Mouse (Mus musculus): ENCODE measurements around the gene Aldh3b2.
"Not testable (repeated sequence)": the region's sequence is repeated elsewhere in the genome, so short reads cannot be mapped to it uniquely, and the experiment has no call there.

Gene Aldh3b2

GRCm38 (mm10) chr19:3948546-3948945, 23.6 kb upstream of the Aldh3b2 start:
- DNase-seq: no peak

- DNase-seq: no peak
Observed at GRCm38 (mm10) chr19:3950331-3950730, 21.8 kb upstream of the Aldh3b2 start.

GRCm38 (mm10) chr19:3951461-3951860, 20.7 kb upstream of the Aldh3b2 start:
- no peak for DNase-seq

DNA sequence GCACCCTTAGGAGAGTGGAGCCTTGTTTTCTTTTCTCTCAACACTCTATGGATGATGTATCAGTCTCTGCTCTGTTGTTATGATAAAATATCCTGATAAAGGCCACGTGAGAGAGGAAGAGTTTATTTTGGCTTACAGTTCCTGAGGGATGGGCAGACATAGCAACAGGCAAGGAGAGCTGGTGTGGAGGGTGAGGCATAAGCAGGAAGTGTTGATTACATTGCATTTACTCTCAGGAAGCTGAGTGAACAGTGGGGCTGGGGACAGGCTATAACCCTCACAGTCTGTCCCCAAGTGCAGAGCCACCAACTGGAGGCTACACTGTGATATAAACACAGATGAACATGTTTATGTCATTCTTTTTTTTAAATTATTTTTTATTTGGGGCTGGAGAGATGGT, 20.0 kb upstream of the Aldh3b2 start:
- no peak for DNase-seq

DNA sequence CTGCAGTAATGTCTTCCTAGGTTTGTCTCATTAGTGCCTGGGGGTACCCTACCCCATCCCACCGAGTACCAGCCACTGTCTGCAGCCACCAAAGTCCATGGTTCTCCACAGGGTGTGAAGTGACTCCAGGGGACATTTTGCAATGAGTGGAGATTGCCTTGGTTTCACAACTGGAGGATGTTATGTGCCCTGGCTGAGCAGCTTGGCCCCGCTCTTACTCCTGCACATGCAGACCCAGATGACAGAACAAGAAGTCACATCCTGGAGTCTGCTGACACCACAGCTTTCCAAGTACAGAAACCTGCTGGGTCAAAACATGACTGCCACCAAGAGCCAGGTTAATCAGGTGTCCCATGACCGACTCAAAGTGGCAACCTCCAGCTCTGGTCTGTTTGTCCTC, 17.1 kb upstream of the Aldh3b2 start:
- DNase-seq: no peak

DNA sequence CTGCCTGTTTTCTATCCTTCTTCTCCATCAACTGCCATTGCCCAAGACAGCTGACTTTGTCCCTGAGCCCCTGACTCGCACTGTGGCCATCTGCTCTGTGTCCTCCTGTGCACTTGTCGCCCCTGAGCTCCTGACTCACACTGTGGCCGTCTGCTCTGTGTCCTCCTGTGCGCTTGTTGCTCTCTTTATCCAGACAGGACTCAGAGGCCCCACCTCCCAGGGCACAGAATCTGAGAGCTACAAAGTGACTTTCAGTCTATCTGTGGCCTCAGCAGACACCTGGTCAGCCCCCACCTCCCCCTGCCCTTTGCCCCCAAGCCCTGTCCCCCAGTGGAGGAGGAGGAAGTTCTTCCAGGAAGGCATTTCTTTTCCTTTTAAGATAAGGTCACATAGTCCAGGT, 16.3 kb upstream of the Aldh3b2 start:
- no peak for DNase-seq

DNA sequence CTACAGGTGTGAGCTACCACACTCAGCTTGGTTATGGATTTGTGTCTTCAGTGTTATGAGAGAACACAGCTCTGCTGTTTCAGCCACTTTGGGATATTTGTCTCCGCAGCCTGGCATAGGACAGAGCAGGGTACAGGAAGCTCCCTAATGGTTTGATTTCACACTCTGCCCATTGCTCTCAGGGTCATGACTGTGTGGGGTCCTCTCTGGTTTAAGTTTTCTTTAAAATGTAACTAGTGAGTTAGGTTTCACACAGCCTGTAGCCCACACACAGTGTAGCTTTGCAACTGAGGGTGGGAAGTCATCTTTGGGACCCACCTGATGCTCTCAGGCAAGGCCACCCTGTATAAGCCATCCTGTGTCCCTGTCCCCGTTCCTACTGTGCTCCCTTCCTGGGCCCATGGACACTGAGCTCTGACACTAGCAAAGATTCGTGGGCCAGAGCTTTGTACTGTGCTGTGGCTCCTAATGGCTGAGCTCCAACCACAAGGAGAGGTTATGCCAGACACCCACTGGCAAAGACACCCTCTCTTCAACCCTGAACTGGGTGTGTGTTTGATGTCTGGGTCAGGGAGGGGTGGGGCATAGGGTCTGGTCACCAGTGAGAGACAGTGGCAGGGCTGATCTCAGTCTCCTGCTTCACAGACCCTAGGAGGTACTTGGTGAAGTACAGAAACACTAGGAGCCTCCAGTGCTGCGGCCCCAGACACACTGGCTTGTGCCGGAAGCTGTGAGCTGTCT, 14.7 kb upstream of the Aldh3b2 start:
- DNase-seq: not testable (repeated sequence)

GRCm38 (mm10) chr19:3958470-3958869, 13.7 kb upstream of the Aldh3b2 start, which contains the start of gene Aldh3b3:
TSS of gene Aldh3b3 (plus strand) at chr19:3958645.
- no peak for DNase-seq

- no peak for DNase-seq
Observed at GRCm38 (mm10) chr19:3959030-3959429, 13.1 kb upstream of the Aldh3b2 start.

DNA sequence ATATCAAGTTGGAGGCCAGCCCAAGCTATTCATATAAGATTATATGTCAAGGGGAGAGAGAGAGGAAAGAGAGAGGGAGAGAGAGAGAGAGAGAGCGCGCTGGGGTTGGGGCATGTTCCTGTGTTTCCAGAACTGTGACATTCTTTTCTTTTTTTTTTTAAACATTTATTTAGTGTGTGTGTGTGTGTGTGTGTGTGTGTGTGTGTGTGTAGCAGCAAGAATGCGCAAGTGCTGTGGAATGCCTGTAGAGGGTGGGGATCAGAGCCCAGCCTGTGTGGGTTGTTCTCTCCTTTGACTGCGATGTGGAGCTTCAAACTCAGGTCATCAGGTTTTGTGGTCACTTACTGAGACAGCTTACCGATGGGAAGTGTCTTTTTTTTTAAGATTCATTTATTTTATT, 11.9 kb upstream of the Aldh3b2 start:
- DNase-seq: no peak

DNA sequence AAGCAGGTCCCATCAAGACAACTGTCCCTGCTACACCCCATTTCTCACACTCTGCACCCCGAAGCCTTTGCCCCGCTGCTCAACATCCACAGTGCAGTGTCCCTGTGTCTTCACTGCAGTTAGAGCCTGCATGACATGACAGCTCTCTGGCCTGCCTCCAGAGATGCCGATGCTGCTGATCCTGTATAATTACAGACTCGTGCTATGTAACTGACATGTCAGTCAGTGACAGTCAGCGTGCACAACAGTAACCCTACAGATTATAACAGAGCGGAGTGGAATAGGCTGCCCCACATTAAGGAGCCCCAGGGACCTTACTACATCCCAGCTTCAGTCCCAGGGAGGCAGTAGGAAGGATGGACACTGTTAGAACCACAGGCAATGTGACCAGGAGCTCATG, 10.3 kb upstream of the Aldh3b2 start:
- DNase-seq: not testable (repeated sequence)

DNA sequence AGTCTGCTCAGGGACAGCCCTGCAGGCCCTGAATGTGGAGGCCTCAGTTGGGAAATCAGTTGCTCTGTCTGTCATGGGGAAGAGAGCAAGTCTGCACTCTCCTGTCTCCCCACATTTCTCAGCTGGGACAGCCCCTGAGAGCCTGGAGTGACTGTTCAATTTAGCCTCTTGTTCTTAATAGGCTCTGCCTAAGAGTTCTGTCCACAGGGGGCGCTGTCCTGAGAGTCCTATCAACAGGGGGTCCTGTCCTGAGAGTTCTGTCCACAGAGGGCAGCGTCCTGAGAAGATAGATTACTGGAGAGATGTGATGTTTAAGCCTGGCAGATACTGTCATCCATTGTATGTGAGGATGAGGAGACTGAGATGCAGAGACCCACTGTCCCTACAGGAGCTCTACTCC, 9.7 kb upstream of the Aldh3b2 start:
- DNase-seq: no peak

DNA sequence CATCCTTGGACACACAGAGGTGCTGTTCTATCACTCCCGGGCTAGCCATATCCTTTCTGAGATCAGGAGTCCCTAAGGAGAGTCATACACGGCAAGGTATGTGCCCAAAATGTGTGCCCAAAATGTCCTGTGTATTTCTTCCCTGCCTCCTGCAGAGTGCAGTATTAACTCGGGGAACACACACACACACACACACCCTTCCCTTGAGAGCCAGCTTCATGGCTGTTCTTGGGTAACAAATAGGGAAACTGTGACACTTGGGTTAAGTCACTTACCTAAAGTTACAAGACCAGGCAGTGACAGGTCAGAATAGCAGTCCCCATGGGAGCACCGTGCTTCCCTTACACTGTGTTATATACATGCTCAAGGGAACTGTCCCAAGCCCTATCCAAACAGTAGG, 8.1 kb upstream of the Aldh3b2 start:
- DNase-seq: no peak

- no peak for DNase-seq
Observed at GRCm38 (mm10) chr19:3966330-3967075, 5.6 kb upstream of the Aldh3b2 start.

- no peak for DNase-seq
Observed at GRCm38 (mm10) chr19:3967258-3967657, 4.9 kb upstream of the Aldh3b2 start.

GRCm38 (mm10) chr19:3974608-3975007, 2.5 kb downstream of the Aldh3b2 start:
- DNase-seq: not testable (repeated sequence)

- DNase-seq: no peak
Observed at GRCm38 (mm10) chr19:3975866-3976265, 3.7 kb downstream of the Aldh3b2 start.

DNA sequence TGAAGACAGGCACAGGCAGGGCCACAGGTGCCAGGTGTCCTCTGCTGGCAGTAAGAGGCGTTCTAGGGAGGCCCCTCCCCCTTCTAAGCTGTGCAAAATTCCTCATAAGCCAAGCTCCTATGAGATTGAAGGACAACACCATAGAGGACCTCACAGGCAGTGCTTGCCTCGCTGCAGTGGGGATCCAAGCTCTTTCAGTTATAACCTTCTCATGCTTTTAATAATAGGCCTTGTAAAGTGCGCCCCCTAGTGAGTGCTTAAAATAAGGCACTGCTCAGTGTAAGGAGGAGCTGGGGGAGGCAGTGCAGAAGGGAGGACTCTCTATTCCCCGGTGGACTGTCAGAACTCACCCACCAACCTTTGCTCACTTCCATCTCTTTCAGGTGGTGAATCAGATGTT, 8.2 kb downstream of the Aldh3b2 start:
- DNase-seq: peak; percentile 91

DNA sequence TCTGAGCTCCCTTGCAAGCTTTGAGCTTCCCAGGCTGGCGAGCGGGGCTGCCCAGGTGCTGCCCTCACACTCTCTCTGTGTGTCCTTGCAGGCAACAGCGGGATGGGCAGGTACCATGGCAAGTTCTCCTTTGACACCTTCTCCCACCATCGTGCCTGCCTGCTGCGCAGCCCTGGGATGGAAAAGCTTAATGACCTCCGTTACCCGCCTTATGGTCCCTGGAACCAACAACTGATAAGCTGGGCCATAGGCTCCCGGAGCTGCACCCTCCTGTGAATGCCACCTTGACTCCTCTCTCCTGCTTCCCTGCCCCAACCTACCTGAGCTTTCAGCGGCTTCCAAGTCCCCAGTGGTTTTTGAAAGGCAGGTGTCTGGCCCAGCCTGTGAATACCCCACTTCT, 8.8 kb downstream of the Aldh3b2 start:
- no peak for DNase-seq

GRCm38 (mm10) chr19:3983527-3984200, 11.5 kb downstream of the Aldh3b2 start:
- no peak for DNase-seq

GRCm38 (mm10) chr19:3985261-3985681, 13.1 kb downstream of the Aldh3b2 start:
- no peak for DNase-seq

- no peak for DNase-seq
Observed at GRCm38 (mm10) chr19:3986334-3986733, 14.2 kb downstream of the Aldh3b2 start, which contains the start of gene Acy3. TSS of gene Acy3 (plus strand) at chr19:3986570.

DNA sequence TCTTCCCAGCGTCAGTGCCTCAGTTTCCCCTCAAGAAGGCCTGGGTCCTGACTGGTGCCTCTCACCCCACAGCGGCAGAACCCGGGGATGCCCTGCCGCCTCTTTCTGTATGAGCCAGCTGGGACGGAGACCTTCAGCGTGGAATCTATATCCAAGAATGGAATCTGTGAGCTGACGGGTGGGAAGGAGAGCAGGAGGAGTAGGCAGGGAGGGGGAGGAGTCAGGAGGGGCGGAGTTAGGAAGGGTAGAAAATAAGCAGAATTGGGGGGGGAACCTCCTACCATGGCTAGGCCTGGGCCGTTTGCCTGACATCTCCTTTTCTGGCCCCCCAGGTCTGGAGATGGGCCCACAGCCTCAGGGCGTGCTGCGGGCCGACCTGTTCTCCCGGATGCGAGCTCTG, 15.9 kb downstream of the Aldh3b2 start:
- DNase-seq: no peak

DNA sequence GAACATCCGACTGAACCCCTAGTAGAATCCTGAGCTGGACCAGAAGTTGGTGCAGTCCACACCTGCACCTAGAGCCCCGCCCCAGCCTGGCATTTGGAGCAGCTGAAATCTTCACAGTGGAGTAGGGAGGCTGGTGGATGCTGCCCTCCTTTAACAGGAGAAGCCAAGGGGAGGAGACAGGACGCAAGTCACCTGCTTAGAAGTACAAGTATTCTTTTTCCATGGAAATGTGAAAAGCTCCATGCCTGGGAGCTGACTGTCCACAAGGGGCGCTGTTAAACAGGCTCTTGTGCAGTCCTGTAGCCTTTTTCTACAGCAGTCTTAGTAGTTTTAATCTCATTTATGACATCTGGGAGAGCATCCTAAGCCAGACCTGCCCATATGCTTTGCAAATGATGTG, 16.6 kb downstream of the Aldh3b2 start:
- DNase-seq: no peak

Measured in cerebellum, adult 9-10 months (tissue).